Mouse (Mus musculus) brain, embryonic 14.5 days (tissue): ENCODE data around the gene Raly.

ENCODE experiments used
- CTCF ChIP-seq: fragments of 200-500 bp; IDR thresholded peaks from 2 replicates; pipeline ENCODE4 v1.5.1; 2012; ENCODE audit warnings: inconsistent platforms, mild to moderate bottlenecking, moderate library complexity, borderline replicate concordance; ENCODE audit not compliant: insufficient read depth, insufficient read length; ENCODE audit errors: extremely low read depth
- POLR2A ChIP-seq: fragments of 200-500 bp; IDR thresholded peaks from 2 replicates; pipeline ENCODE4 v1.6.1; 2012; ENCODE audit warnings: mild to moderate bottlenecking, inconsistent platforms, borderline replicate concordance; ENCODE audit not compliant: poor library complexity, insufficient read depth, insufficient read length, severe bottlenecking; ENCODE audit errors: extremely low read depth

DNA sequence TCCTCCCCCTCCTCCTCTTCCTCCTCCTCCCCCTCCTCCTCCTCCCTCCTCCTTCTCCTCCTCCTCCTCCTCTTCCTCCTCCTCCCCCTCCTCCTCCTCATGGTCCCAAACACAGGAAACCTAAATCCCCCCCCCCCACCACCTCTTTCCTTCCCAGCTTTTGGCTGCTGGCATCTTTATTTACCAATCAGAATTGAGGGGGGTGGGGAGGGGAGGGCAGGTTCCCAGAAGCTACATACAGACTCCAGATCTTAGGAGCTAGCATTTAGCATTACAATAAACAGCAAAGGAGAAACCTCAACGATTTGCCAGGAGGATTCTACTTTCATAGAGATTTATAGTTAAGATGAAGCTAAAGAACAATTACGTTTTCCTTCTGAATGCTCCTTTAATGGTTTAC is 114.9 kb downstream of the Raly start:
- TF ChIP-seq CTCF (no peak), POLR2A (no peak)
